Mouse (Mus musculus): ENCODE results near the gene Rtl6. TPM values are rescaled to one million over a fixed set of nuclear protein-coding genes. Genes with fewer than 3 reads are reported as not detected.
A peak's percentile ranks its signal among the peaks of the same experiment; 100 is the strongest.

Gene Rtl6
- polyA plus RNA-seq, 1 experiment from 2014 or later, result 30.0 TPM

- H3K27me3 ChIP-seq (ENCODE audit: control insufficient read depth, insufficient read depth, low read length), result no peaks in the 10 kb centered on the region
- no peak overlapping the region for H3K4me2 ChIP-seq (ENCODE audit: low read depth, low read length, severe bottlenecking)
- ATAC-seq (replicated peaks; ENCODE audit: low FRiP score), result no peak
- DNase-seq (ENCODE audit: low spot score), result no peak
- no peaks in the 10 kb centered on the region for H3K4me1 ChIP-seq (replicated peaks; ENCODE audit: control insufficient read depth, insufficient read depth, low read length)
- H3K36me3 ChIP-seq (ENCODE audit: control insufficient read depth, insufficient read depth, low read length), result no peaks in the 10 kb centered on the region
- WGBS, result 88% methylated on average over 6 of the region's 6 CpGs
- H3K4me3 ChIP-seq (ENCODE audit: low read depth, low read length), result no peak overlapping the region
- no peak overlapping the region for H3K27ac ChIP-seq (ENCODE audit: low read depth, low read length)
- no peak overlapping the region for H3K9ac ChIP-seq (ENCODE audit: low read length)
- H3K9me3 ChIP-seq (ENCODE audit: control insufficient read depth, low read length), result no peaks in the 10 kb centered on the region
Observed at GRCm38 (mm10) chr15:84549291-84549797, 8.3 kb downstream of the Rtl6 start.

- H3K9me3 ChIP-seq (ENCODE audit: control insufficient read depth, low read length), result no peaks in the 10 kb centered on the region
- 92% methylated on average over 3 of the region's 3 CpGs for WGBS
- H3K4me1 ChIP-seq (replicated peaks; ENCODE audit: control insufficient read depth, insufficient read depth, low read length), result no peaks in the 10 kb centered on the region
- H3K9ac ChIP-seq (ENCODE audit: low read length), result no peak overlapping the region
- no peak overlapping the region for H3K27ac ChIP-seq (ENCODE audit: low read depth, low read length)
- H3K36me3 ChIP-seq (ENCODE audit: control insufficient read depth, insufficient read depth, low read length), result no peaks in the 10 kb centered on the region
- H3K4me3 ChIP-seq (ENCODE audit: low read depth, low read length), result no peak overlapping the region
- no peak for DNase-seq (ENCODE audit: low spot score)
- H3K27me3 ChIP-seq (ENCODE audit: control insufficient read depth, insufficient read depth, low read length), result no peaks in the 10 kb centered on the region
- H3K4me2 ChIP-seq (ENCODE audit: low read depth, low read length, severe bottlenecking), result no peak overlapping the region
- no peak for ATAC-seq (replicated peaks; ENCODE audit: low FRiP score)
Observed at GRCm38 (mm10) chr15:84546028-84546427, 11.6 kb downstream of the Rtl6 start.

- no peak for ATAC-seq (replicated peaks; ENCODE audit: low FRiP score)
- peaks cover 1% of the 10 kb centered on the region; the same call in 1 of the 2 replicates for H3K9me3 ChIP-seq (ENCODE audit: control insufficient read depth, low read length)
- WGBS, result 71% methylated on average over 5 of the region's 5 CpGs
- no peak overlapping the region for H3K4me2 ChIP-seq (ENCODE audit: low read depth, low read length, severe bottlenecking)
- no peak overlapping the region for H3K4me3 ChIP-seq (ENCODE audit: low read depth, low read length)
- no peaks in the 10 kb centered on the region for H3K4me1 ChIP-seq (replicated peaks; ENCODE audit: control insufficient read depth, insufficient read depth, low read length)
- no peak overlapping the region for H3K27ac ChIP-seq (ENCODE audit: low read depth, low read length)
- H3K36me3 ChIP-seq (ENCODE audit: control insufficient read depth, insufficient read depth, low read length), result no peaks in the 10 kb centered on the region
- H3K27me3 ChIP-seq (ENCODE audit: control insufficient read depth, insufficient read depth, low read length), result no peaks in the 10 kb centered on the region
- no peak overlapping the region for H3K9ac ChIP-seq (ENCODE audit: low read length)
- no peak for DNase-seq (ENCODE audit: low spot score)
Observed at GRCm38 (mm10) chr15:84541175-84541574, 16.4 kb downstream of the Rtl6 start.

- no peak overlapping the region for H3K4me2 ChIP-seq (ENCODE audit: low read depth, low read length, severe bottlenecking)
- H3K9ac ChIP-seq (ENCODE audit: low read length), result no peak overlapping the region
- H3K4me3 ChIP-seq (ENCODE audit: low read depth, low read length), result no peak overlapping the region
- no peak for DNase-seq (ENCODE audit: low spot score)
- no peaks in the 10 kb centered on the region for H3K36me3 ChIP-seq (ENCODE audit: control insufficient read depth, insufficient read depth, low read length)
- H3K4me1 ChIP-seq (replicated peaks; ENCODE audit: control insufficient read depth, insufficient read depth, low read length), result no peaks in the 10 kb centered on the region
- WGBS, result 83% methylated on average over 15 of the region's 15 CpGs
- peaks cover 2% of the 10 kb centered on the region; the same call in 1 of the 2 replicates for H3K9me3 ChIP-seq (ENCODE audit: control insufficient read depth, low read length)
- no peak for ATAC-seq (replicated peaks; ENCODE audit: low FRiP score)
- no peaks in the 10 kb centered on the region for H3K27me3 ChIP-seq (ENCODE audit: control insufficient read depth, insufficient read depth, low read length)
- H3K27ac ChIP-seq (ENCODE audit: low read depth, low read length), result no peak overlapping the region
Observed at GRCm38 (mm10) chr15:84538974-84539588, 18.5 kb downstream of the Rtl6 start.

- DNase-seq (ENCODE audit: low spot score) (no peak), ATAC-seq (replicated peaks; ENCODE audit: low FRiP score) (no peak)
- 94% methylated on average over 10 of the region's 10 CpGs for WGBS
- H3K27me3 ChIP-seq (ENCODE audit: control insufficient read depth, insufficient read depth, low read length), result no peaks in the 10 kb centered on the region
- H3K4me2 ChIP-seq (ENCODE audit: low read depth, low read length, severe bottlenecking), result no peak overlapping the region
- H3K4me3 ChIP-seq (ENCODE audit: low read depth, low read length), result no peak overlapping the region
- no peak overlapping the region for H3K27ac ChIP-seq (ENCODE audit: low read depth, low read length)
- no peak overlapping the region for H3K9ac ChIP-seq (ENCODE audit: low read length)
- H3K9me3 ChIP-seq (ENCODE audit: control insufficient read depth, low read length), result peaks cover 2% of the 10 kb centered on the region; the same call in 1 of the 2 replicates
- no peaks in the 10 kb centered on the region; the same call in 1 of the 2 replicates for H3K4me1 ChIP-seq (replicated peaks; ENCODE audit: control insufficient read depth, insufficient read depth, low read length)
- no peaks in the 10 kb centered on the region for H3K36me3 ChIP-seq (ENCODE audit: control insufficient read depth, insufficient read depth, low read length)
Observed at GRCm38 (mm10) chr15:84537117-84537516, 20.5 kb downstream of the Rtl6 start.

GRCm38 (mm10) chr15:84536611-84537010, 21.0 kb downstream of the Rtl6 start:
- ATAC-seq (replicated peaks; ENCODE audit: low FRiP score), result no peak
- WGBS, result 95% methylated on average over 9 of the region's 9 CpGs

GRCm38 (mm10) chr15:84535953-84536352, 21.7 kb downstream of the Rtl6 start:
- H3K36me3 ChIP-seq (ENCODE audit: control insufficient read depth, insufficient read depth, low read length), result no peaks in the 10 kb centered on the region
- no peak for ATAC-seq (replicated peaks; ENCODE audit: low FRiP score)
- no peak overlapping the region for H3K4me3 ChIP-seq (ENCODE audit: low read depth, low read length)
- H3K27ac ChIP-seq (ENCODE audit: low read depth, low read length), result no peak overlapping the region
- H3K9me3 ChIP-seq (ENCODE audit: control insufficient read depth, low read length), result peaks cover 2% of the 10 kb centered on the region; the same call in 1 of the 2 replicates
- DNase-seq (ENCODE audit: low spot score), result no peak
- H3K27me3 ChIP-seq (ENCODE audit: control insufficient read depth, insufficient read depth, low read length), result no peaks in the 10 kb centered on the region
- no peak overlapping the region for H3K9ac ChIP-seq (ENCODE audit: low read length)
- H3K4me1 ChIP-seq (replicated peaks; ENCODE audit: control insufficient read depth, insufficient read depth, low read length), result no peaks in the 10 kb centered on the region; the same call in 1 of the 2 replicates
- no peak overlapping the region for H3K4me2 ChIP-seq (ENCODE audit: low read depth, low read length, severe bottlenecking)
- 97% methylated on average over 2 of the region's 2 CpGs for WGBS

More at GRCm38 (mm10) chr15:84536611-84537010, 21.0 kb downstream of the Rtl6 start:
- Histone ChIP-seq H3K4me1 (replicated peaks; ENCODE audit: control insufficient read depth, insufficient read depth, low read length) (no peaks in the 10 kb centered on the region; the same call in 1 of the 2 replicates), H3K4me3 (ENCODE audit: low read depth, low read length) (no peak overlapping the region), H3K9me3 (ENCODE audit: control insufficient read depth, low read length) (peaks cover 2% of the 10 kb centered on the region; the same call in 1 of the 2 replicates), H3K36me3 (ENCODE audit: control insufficient read depth, insufficient read depth, low read length) (no peaks in the 10 kb centered on the region), H3K27ac (ENCODE audit: low read depth, low read length) (no peak overlapping the region), H3K27me3 (ENCODE audit: control insufficient read depth, insufficient read depth, low read length) (no peaks in the 10 kb centered on the region), H3K4me2 (ENCODE audit: low read depth, low read length, severe bottlenecking) (no peak overlapping the region), H3K9ac (ENCODE audit: low read length) (no peak overlapping the region)
- DNase-seq (ENCODE audit: low spot score), result no peak

- 64% methylated on average over 2 of the region's 2 CpGs for WGBS
- Histone ChIP-seq H3K36me3 (ENCODE audit: control insufficient read depth, insufficient read depth, low read length) (no peaks in the 10 kb centered on the region), H3K27me3 (ENCODE audit: control insufficient read depth, insufficient read depth, low read length) (no peaks in the 10 kb centered on the region), H3K4me3 (ENCODE audit: low read depth, low read length) (no peak overlapping the region), H3K4me2 (ENCODE audit: low read depth, low read length, severe bottlenecking) (no peak overlapping the region), H3K9me3 (ENCODE audit: control insufficient read depth, low read length) (peaks cover 2% of the 10 kb centered on the region; the same call in 1 of the 2 replicates), H3K27ac (ENCODE audit: low read depth, low read length) (no peak overlapping the region), H3K9ac (ENCODE audit: low read length) (no peak overlapping the region), H3K4me1 (replicated peaks; ENCODE audit: control insufficient read depth, insufficient read depth, low read length) (no peaks in the 10 kb centered on the region; the same call in 1 of the 2 replicates)
- ATAC-seq (replicated peaks; ENCODE audit: low FRiP score), result no peak
- no peak for DNase-seq (ENCODE audit: low spot score)
Observed at GRCm38 (mm10) chr15:84532211-84532610, 25.4 kb downstream of the Rtl6 start.

GRCm38 (mm10) chr15:84531535-84531934, 26.1 kb downstream of the Rtl6 start:
- Histone ChIP-seq H3K4me2 (ENCODE audit: low read depth, low read length, severe bottlenecking) (no peak overlapping the region), H3K4me3 (ENCODE audit: low read depth, low read length) (no peak overlapping the region), H3K27me3 (ENCODE audit: control insufficient read depth, insufficient read depth, low read length) (no peaks in the 10 kb centered on the region), H3K36me3 (ENCODE audit: control insufficient read depth, insufficient read depth, low read length) (no peaks in the 10 kb centered on the region), H3K9ac (ENCODE audit: low read length) (no peak overlapping the region), H3K27ac (ENCODE audit: low read depth, low read length) (no peak overlapping the region), H3K4me1 (replicated peaks; ENCODE audit: control insufficient read depth, insufficient read depth, low read length) (no peaks in the 10 kb centered on the region; the same call in 1 of the 2 replicates), H3K9me3 (ENCODE audit: control insufficient read depth, low read length) (peaks cover 2% of the 10 kb centered on the region; the same call in 1 of the 2 replicates)
- peak; percentile 44; the same call in 1 of the 2 replicates for ATAC-seq (replicated peaks; ENCODE audit: low FRiP score)
- 26% methylated on average over 10 of the region's 10 CpGs for WGBS
- DNase-seq (ENCODE audit: low spot score), result peak; percentile 74

All from forebrain, embryonic 11.5 days (tissue).